Mouse (Mus musculus) effector memory CD4-positive, alpha-beta T cell, adult 5 months (primary cell): Measurements from ENCODE around the gene Sbk2. TPM values are rescaled to one million over a fixed set of nuclear protein-coding genes. Genes with fewer than 3 reads are reported as not detected.

Source experiments
- polyA plus RNA-seq: library from polyadenylated mRNA; unstranded; fragments of 100-300 nt; shearing (Covaris generic); gene quantifications from one replicate; pipeline ENCODE4 v1.2.1, GENCODE M21; 2017

Gene Sbk2
- 1.0 TPM for polyA plus RNA-seq

GRCm38 (mm10) chr7:4964272-4964671, at the start of gene Sbk2:
Gene Sbk2 (minus strand): TSS chr7:4964406.

GRCm38 (mm10) chr7:4996003-4996895, 32.0 kb upstream of the Sbk2 start, which contains the start of gene Zfp579:
Gene Zfp579 (minus strand): TSS chr7:4996158.

GRCm38 (mm10) chr7:4971068-4971467, 6.9 kb upstream of the Sbk2 start, which contains the start of gene Sbk3:
Gene Sbk3 (minus strand): TSS chr7:4971168.

DNA sequence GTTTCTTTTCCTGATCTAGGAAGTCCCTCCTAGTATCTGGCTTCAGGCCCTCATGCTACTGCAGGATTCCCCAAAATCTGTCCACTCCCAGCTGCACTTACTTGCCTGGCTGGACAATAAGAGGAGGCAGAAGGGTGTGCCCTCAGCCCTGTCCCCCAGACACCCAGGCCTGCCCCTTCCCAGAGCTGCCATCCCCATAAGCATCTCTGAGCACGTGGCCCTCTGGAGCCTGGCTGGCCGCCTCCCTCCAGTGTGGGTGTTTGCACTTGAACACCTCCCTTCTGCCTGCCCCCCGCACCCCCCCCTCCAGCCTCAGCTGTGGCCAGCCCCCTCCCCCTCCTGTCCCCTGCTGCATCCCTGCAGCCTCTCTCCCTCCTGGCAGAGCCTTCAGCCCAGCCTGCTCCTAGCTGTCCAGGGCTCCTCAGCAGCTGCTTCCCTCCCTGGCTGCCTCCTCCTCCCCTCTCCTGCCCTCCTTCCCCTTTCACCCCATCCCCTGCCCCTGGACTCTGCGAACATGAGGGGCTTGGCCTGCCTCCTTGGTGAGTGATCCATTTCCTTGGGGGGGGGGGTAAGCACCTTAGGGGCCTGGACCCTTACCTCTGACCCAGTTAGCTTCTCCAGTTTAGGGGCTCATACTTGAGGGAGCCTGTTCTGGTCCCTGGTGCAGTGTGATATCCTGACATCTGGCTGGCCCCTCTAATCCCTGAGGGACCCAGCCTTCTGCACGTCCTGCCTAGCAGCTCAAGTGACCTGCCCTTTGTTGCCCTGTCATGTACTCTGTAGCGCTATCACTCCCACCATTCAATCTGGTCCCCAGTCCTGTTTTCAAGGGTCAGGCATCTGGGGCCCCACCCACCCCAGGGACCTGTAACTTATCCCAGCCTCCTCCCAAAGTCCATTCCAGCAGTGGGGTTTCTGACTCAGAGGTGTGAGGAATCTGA, 38.5 kb downstream of the Sbk2 start, which contains the start of gene Ssc5d:
Ssc5d (plus strand) TSS at position 345 of the 941 bp plus-strand sequence.

GRCm38 (mm10) chr7:4921824-4922482, 42.3 kb downstream of the Sbk2 start, which contains the start of gene Nat14:
Gene Nat14 (plus strand): TSS chr7:4922028.

DNA sequence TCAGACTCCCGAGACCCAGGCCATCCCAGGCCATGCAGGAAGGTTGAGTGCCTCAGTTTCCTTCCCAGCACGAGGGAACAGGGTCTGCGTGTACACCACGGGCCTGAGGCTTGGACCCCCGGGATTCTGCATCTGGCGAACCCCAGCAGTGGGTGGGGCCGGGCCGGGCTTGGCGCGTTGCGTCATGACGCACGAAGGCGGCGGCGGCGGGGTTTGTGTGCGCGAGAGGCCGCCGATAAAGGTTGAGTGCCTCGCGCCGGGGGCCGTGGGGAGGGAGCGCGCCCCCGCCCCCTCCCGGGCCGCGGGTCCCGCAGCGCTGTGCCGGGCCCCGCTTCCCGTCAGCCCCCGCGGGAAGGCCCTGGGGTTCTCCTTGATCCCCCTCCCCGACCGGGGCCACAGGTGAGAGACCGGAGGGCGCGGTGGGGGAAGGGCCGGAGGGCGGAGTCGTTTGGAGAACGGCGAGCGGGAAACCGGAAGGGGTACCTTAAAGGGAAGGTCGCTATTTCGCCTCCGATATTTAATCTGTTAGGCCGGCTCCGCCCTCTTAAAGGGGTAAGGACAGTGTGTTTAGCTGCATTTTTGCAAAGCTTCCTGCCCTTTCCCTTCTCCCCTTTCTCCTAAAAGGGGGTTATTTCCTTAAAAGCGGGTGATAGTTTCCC, 49.1 kb downstream of the Sbk2 start, which contains the start of gene Zfp628:
Zfp628 (plus strand) TSS at position 211 of the 659 bp plus-strand sequence.

GRCm38 (mm10) chr7:4906466-4906950, 57.7 kb downstream of the Sbk2 start, which contains the start of gene Gm36210:
Gene Gm36210 (minus strand): TSS chr7:4906516.

Other genes starting within 250 kb of the Sbk2 start
- not detected for gene Tmem150b, start 239.2 kb downstream of the Sbk2 start, polyA plus RNA-seq
- 33.0 TPM for gene Kmt5c, start 224.3 kb downstream of the Sbk2 start, polyA plus RNA-seq
- 1.7 TPM for gene Cox6b2, start 211.3 kb downstream of the Sbk2 start, polyA plus RNA-seq
- gene Fam71e2, start 193.1 kb downstream of the Sbk2 start, polyA plus RNA-seq, result not detected
- gene Il11, start 181.5 kb downstream of the Sbk2 start, polyA plus RNA-seq, result not detected
- gene Tmem190, start 181.5 kb downstream of the Sbk2 start, polyA plus RNA-seq, result not detected
- gene Tmem238, start 174.8 kb downstream of the Sbk2 start, polyA plus RNA-seq, result 7.3 TPM
- gene Rpl28, start 171.5 kb downstream of the Sbk2 start, polyA plus RNA-seq, result 251 TPM
- 295 TPM for gene Ube2s, start 151.8 kb downstream of the Sbk2 start, polyA plus RNA-seq
- 0.91 TPM for gene Shisa7, start 119.7 kb downstream of the Sbk2 start, polyA plus RNA-seq
- 8.8 TPM for gene Isoc2b, start 94.1 kb downstream of the Sbk2 start, polyA plus RNA-seq
- 0.60 TPM for gene Isoc2a, start 87.3 kb downstream of the Sbk2 start, polyA plus RNA-seq
- gene Gm36210, start 57.9 kb downstream of the Sbk2 start, polyA plus RNA-seq, result not detected
- gene Zfp628, start 49.2 kb downstream of the Sbk2 start, polyA plus RNA-seq, result 3.0 TPM
- not detected for gene Nat14, start 42.4 kb downstream of the Sbk2 start, polyA plus RNA-seq
- gene Ssc5d, start 38.6 kb downstream of the Sbk2 start, polyA plus RNA-seq, result not detected
- not detected for gene Sbk3, start 6.8 kb upstream of the Sbk2 start, polyA plus RNA-seq
- 13.8 TPM for gene Zfp579, start 31.8 kb upstream of the Sbk2 start, polyA plus RNA-seq
- 15.8 TPM for gene Zfp524, start 50.0 kb upstream of the Sbk2 start, polyA plus RNA-seq
- gene Fiz1, start 50.3 kb upstream of the Sbk2 start, polyA plus RNA-seq, result 47.5 TPM
- gene Gm44973, start 51.1 kb upstream of the Sbk2 start, polyA plus RNA-seq, result 7.6 TPM
- gene Zfp865, start 56.0 kb upstream of the Sbk2 start, polyA plus RNA-seq, result 6.1 TPM
- not detected for gene Ccdc106, start 56.1 kb upstream of the Sbk2 start, polyA plus RNA-seq
- not detected for gene 4632433K11Rik, start 69.7 kb upstream of the Sbk2 start, polyA plus RNA-seq
- gene Zfp784, start 74.0 kb upstream of the Sbk2 start, polyA plus RNA-seq, result 2.4 TPM
- 2.9 TPM for gene Zfp580, start 87.1 kb upstream of the Sbk2 start, polyA plus RNA-seq
- gene U2af2, start 97.7 kb upstream of the Sbk2 start, polyA plus RNA-seq, result 108 TPM
- gene Epn1, start 115.8 kb upstream of the Sbk2 start, polyA plus RNA-seq, result 30.9 TPM
- not detected for gene Rfpl4, start 152.5 kb upstream of the Sbk2 start, polyA plus RNA-seq
- gene Rasl2-9, start 161.5 kb upstream of the Sbk2 start, polyA plus RNA-seq, result not detected
- 0.12 TPM for gene Vmn1r55, start 185.3 kb upstream of the Sbk2 start, polyA plus RNA-seq
- not detected for gene Vmn1r56, start 232.3 kb upstream of the Sbk2 start, polyA plus RNA-seq